Mouse (Mus musculus) lung, adult 2 months (tissue): ENCODE measurements at regions not wholly inside any gene's neighbourhood (a gene's known extent, or its start where the extent isn't known, plus 50 kb on each side); places are given as distances from the start of the nearest gene placed in this dataset.

Source experiments
- DNase-seq: peaks from one replicate; pipeline ENCODE4 v3.0.0; 2022
- H3K4me1 ChIP-seq: fragments of 200-500 bp; 2 replicates; pipeline ENCODE4 v1.6.1; 2011; ENCODE audit warnings: low read length; ENCODE audit not compliant: control insufficient read depth, insufficient read depth
- H3K4me3 ChIP-seq: fragments of 200-500 bp; replicated peaks from 2 replicates; pipeline ENCODE3; 2011; ENCODE audit warnings: low read depth, mild to moderate bottlenecking, control low read depth, low read length; ENCODE audit errors: extremely low read depth
- CTCF ChIP-seq: fragments of 200-500 bp; IDR thresholded peaks from 2 replicates; pipeline ENCODE4 v1.5.1; 2011; ENCODE audit warnings: mild to moderate bottlenecking, low read length, control low read depth; ENCODE audit not compliant: insufficient read depth
- POLR2A ChIP-seq: fragments of 200-500 bp; IDR thresholded peaks from 2 replicates; pipeline ENCODE4 v1.6.1; 2011; ENCODE audit warnings: low read depth, mild to moderate bottlenecking, control low read depth, low read length, borderline replicate concordance; ENCODE audit errors: extremely low read depth
- WGBS: fragments of 180-500 bp; shearing (Covaris S2); methylation state at CpG from one replicate; pipeline ENCODE4 v1.1.7; 2018; 5-methylcytosine and 5-hydroxymethylcytosine counted together

GRCm38 (mm10) chr10:14234005-14234602 lies 268.2 kb downstream of the Hivep2 start:
- no peak for TF ChIP-seq CTCF
- no peak for TF ChIP-seq POLR2A
- H3K4me3 ChIP-seq = no peak overlapping the region
- WGBS = 68% methylated on average over 5 of the region's 5 CpGs
- no peak for DNase-seq
- no peaks in the 10 kb centered on the region for H3K4me1 ChIP-seq

- Histone ChIP-seq H3K4me1 (no peaks in the 10 kb centered on the region), H3K4me3 (no peak overlapping the region)
- 61% methylated on average over 3 of the region's 3 CpGs for WGBS
- TF ChIP-seq POLR2A (no peak), CTCF (no peak)
- DNase-seq = no peak
Observed at GRCm38 (mm10) chr10:14233335-14233734, 267.5 kb downstream of the Hivep2 start.

- TF ChIP-seq CTCF (no peak), POLR2A (no peak)
- 75% methylated on average over 1 of the region's 1 CpGs for WGBS
- Histone ChIP-seq H3K4me3 (no peak overlapping the region), H3K4me1 (no peaks in the 10 kb centered on the region)
- DNase-seq = no peak
Observed at GRCm38 (mm10) chr10:14231464-14231863, 265.6 kb downstream of the Hivep2 start.

- no peak for TF ChIP-seq POLR2A
- no peak for TF ChIP-seq CTCF
- WGBS = 95% methylated on average over 1 of the region's 1 CpGs
- H3K4me1 ChIP-seq = no peaks in the 10 kb centered on the region
- no peak for DNase-seq
- H3K4me3 ChIP-seq = no peak overlapping the region
Observed at GRCm38 (mm10) chr10:14217284-14217683, 251.4 kb downstream of the Hivep2 start.

GRCm38 (mm10) chr10:14216191-14216992 lies 250.5 kb downstream of the Hivep2 start:
- no peak for DNase-seq
- WGBS = 65% methylated on average over 10 of the region's 10 CpGs
- H3K4me3 ChIP-seq = no peak overlapping the region
- TF ChIP-seq CTCF (no peak), POLR2A (no peak)
- H3K4me1 ChIP-seq = no peaks in the 10 kb centered on the region

- Histone ChIP-seq H3K4me3 (no peak overlapping the region), H3K4me1 (no peaks in the 10 kb centered on the region)
- TF ChIP-seq CTCF (no peak), POLR2A (no peak)
- 64% methylated on average over 4 of the region's 4 CpGs for WGBS
- no peak for DNase-seq
Observed at GRCm38 (mm10) chr10:14215512-14215911, 249.6 kb downstream of the Hivep2 start.

- H3K4me1 ChIP-seq = no peaks in the 10 kb centered on the region
- DNase-seq = no peak
- H3K4me3 ChIP-seq = no peak overlapping the region
- WGBS = 60% methylated on average over 5 of the region's 5 CpGs
- no peak for TF ChIP-seq POLR2A
- no peak for TF ChIP-seq CTCF
Observed at GRCm38 (mm10) chr10:14213536-14213935, 247.7 kb downstream of the Hivep2 start.

- peak; percentile 31 for DNase-seq
- WGBS = 23% methylated on average over 6 of the region's 6 CpGs
- TF ChIP-seq CTCF (no peak), POLR2A (no peak)
- H3K4me3 ChIP-seq = no peak overlapping the region
- H3K4me1 ChIP-seq = no peaks in the 10 kb centered on the region; the same call in 1 of the 2 replicates
Observed at GRCm38 (mm10) chr10:14211926-14212325, 246.1 kb downstream of the Hivep2 start.

GRCm38 (mm10) chr10:14211481-14211880 lies 245.6 kb downstream of the Hivep2 start:
- no peak for DNase-seq
- TF ChIP-seq POLR2A (no peak), CTCF (no peak)
- WGBS = 64% methylated on average over 6 of the region's 6 CpGs

GRCm38 (mm10) chr10:14210445-14210844 lies 244.6 kb downstream of the Hivep2 start:
- no peak for TF ChIP-seq CTCF
- TF ChIP-seq POLR2A = no peak
- DNase-seq = no peak
- Histone ChIP-seq H3K4me3 (no peak overlapping the region), H3K4me1 (no peaks in the 10 kb centered on the region; the same call in 1 of the 2 replicates)
- WGBS = 73% methylated on average over 8 of the region's 8 CpGs

More at GRCm38 (mm10) chr10:14211481-14211880, 245.6 kb downstream of the Hivep2 start:
- no peak overlapping the region for H3K4me3 ChIP-seq
- no peaks in the 10 kb centered on the region; the same call in 1 of the 2 replicates for H3K4me1 ChIP-seq
